Mouse (Mus musculus) limb, embryonic 14.5 days (tissue): ENCODE results near the gene Agbl1. TPM values are rescaled to one million over a fixed set of nuclear protein-coding genes. Genes with fewer than 3 reads are reported as not detected.

Experiments
- ATAC-seq: fragments of 200-750 bp; cut with Nextera tagmentation; 2 replicates; pipeline ENCODE4 v1.8.0; 2017; ENCODE audit warnings: low read depth, moderate number of reproducible peaks, moderate TSS enrichment; ENCODE audit not compliant: low FRiP score
- DNase-seq: peaks from one replicate; pipeline ENCODE4 v3.0.0-alpha.2; 2015; ENCODE audit warnings: low spot score
- H3K27ac ChIP-seq: fragments of 300-500 bp; sonication (generic); replicated peaks from 2 replicates; pipeline ENCODE4 v1.5.1; 2014; ENCODE audit warnings: low read depth, mild to moderate bottlenecking, low read length, moderate library complexity, mixed read lengths
- H3K27me3 ChIP-seq: fragments of 300-500 bp; sonication (generic); 2 replicates; pipeline ENCODE4 v1.6.1; 2014; ENCODE audit warnings: low read length, mixed read lengths; ENCODE audit not compliant: control insufficient read depth, insufficient read depth
- H3K36me3 ChIP-seq: fragments of 300-500 bp; sonication (generic); 2 replicates; pipeline ENCODE4 v1.6.1; 2014; ENCODE audit warnings: mild to moderate bottlenecking, low read length, moderate library complexity, mixed read lengths; ENCODE audit not compliant: control insufficient read depth, insufficient read depth
- H3K4me1 ChIP-seq: fragments of 300-500 bp; sonication (generic); 2 replicates; pipeline ENCODE4 v1.6.1; 2014; ENCODE audit warnings: antibody characterized with exemption, low read length, mixed read lengths; ENCODE audit not compliant: control insufficient read depth, insufficient read depth
- H3K4me2 ChIP-seq: fragments of 300-500 bp; sonication (generic); replicated peaks from 2 replicates; pipeline ENCODE4 v1.6.1; 2014; ENCODE audit warnings: low read depth, mild to moderate bottlenecking, low read length, moderate library complexity; ENCODE audit not compliant: severe bottlenecking
- H3K4me3 ChIP-seq: fragments of 300-500 bp; sonication (generic); replicated peaks from 2 replicates; pipeline ENCODE4 v1.5.1; 2014; ENCODE audit warnings: low read length
- H3K9ac ChIP-seq: fragments of 300-500 bp; sonication (generic); 2 replicates; pipeline ENCODE4 v1.6.1; 2014; ENCODE audit warnings: mild to moderate bottlenecking, low read depth, low read length, moderate library complexity; ENCODE audit not compliant: severe bottlenecking
- H3K9me3 ChIP-seq: fragments of 300-500 bp; sonication (generic); 2 replicates; pipeline ENCODE4 v1.6.1; 2016; ENCODE audit warnings: low read length; ENCODE audit not compliant: control insufficient read depth
- POLR2A ChIP-seq: fragments of 200-500 bp; IDR thresholded peaks from 2 replicates; pipeline ENCODE4 v1.8.0; 2012; ENCODE audit warnings: inconsistent platforms, mild to moderate bottlenecking, moderate library complexity, borderline replicate concordance; ENCODE audit not compliant: insufficient read depth, insufficient read length; ENCODE audit errors: extremely low read depth
- WGBS: fragments of 180-500 bp; shearing (Covaris S2); extraction: QIAGEN DNeasy Blood & Tissue Kit; methylation state at CpG from one replicate; pipeline ENCODE4 v1.1.7; 2014; 5-methylcytosine and 5-hydroxymethylcytosine counted together
- polyA plus RNA-seq, 2 experiments: library from polyadenylated mRNA; depleted of rRNA in 1 of 2; stranded (reverse) in 1 of 2; unstranded in 1 of 2; fragments of >200 nt; fragmentation: Nextera tagmentation in 1 of 2; extraction: Ambion mirVana in 1 of 2; gene quantifications; 2 replicates each; pipeline versions ENCODE4 v1.2.1 to v1.2.3; 2012 to 2014

The Agbl1 gene
- polyA plus RNA-seq, 2 experiments = 0.14 to 0.15 TPM

DNA sequence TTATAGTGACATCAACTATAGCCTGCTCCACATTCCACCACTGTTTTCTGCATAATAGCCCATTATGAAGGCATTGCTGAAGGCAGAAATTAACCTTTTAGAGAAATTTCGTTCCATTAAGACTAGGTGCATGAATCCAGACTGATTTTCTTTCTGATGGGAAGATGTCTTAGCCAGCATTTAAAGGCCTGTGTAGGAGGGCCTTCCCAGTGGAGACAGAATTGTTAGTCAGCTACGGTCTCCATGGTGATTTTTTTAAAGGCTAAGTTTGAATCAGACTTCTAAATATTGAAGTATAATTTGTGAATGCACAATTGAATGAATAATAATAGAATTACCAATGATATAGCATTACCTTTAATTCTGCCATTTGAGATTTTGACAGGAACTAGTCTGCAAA, 920.2 kb downstream of the Agbl1 start:
- DNase-seq = no peak
- Histone ChIP-seq H3K4me3 (no peak overlapping the region), H3K9ac (no peak overlapping the region), H3K27ac (no peak overlapping the region), H3K4me2 (no peak overlapping the region), H3K9me3 (no peaks in the 10 kb centered on the region), H3K4me1 (no peaks in the 10 kb centered on the region), H3K36me3 (no peaks in the 10 kb centered on the region), H3K27me3 (no peaks in the 10 kb centered on the region)
- no peak for TF ChIP-seq POLR2A
- no peak for ATAC-seq
- 70% methylated on average over 2 of the region's 2 CpGs for WGBS

DNA sequence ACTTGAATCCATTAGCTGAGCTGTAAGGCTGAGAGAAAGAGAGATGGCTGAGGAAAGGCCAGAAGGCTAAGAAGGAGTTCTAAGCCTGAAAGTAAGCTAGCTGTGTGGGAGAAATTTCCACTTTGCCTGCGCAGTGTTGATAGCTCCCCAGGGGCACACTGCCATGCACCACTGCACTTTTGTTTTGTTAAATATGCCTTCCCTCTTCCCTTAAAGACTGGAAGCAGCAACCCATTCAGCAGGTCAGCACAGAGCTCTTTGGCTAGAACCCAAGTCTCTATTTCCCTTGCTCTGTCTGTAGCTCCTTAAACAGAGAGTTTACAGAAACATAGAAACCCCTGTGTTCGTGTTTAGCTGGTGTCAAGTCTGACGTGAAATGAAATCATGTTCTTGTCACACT, 922.7 kb downstream of the Agbl1 start:
- H3K27ac ChIP-seq = no peak overlapping the region
- 37% methylated on average over 3 of the region's 3 CpGs for WGBS
- H3K4me3 ChIP-seq = no peak overlapping the region
- ATAC-seq (no peak), DNase-seq (peak; percentile 23)
- no peak overlapping the region for H3K9ac ChIP-seq
- no peak for TF ChIP-seq POLR2A
- no peaks in the 10 kb centered on the region for H3K36me3 ChIP-seq
- no peaks in the 10 kb centered on the region for H3K4me1 ChIP-seq
- no peaks in the 10 kb centered on the region for H3K9me3 ChIP-seq
- H3K4me2 ChIP-seq = no peak overlapping the region
- no peaks in the 10 kb centered on the region for H3K27me3 ChIP-seq

DNA sequence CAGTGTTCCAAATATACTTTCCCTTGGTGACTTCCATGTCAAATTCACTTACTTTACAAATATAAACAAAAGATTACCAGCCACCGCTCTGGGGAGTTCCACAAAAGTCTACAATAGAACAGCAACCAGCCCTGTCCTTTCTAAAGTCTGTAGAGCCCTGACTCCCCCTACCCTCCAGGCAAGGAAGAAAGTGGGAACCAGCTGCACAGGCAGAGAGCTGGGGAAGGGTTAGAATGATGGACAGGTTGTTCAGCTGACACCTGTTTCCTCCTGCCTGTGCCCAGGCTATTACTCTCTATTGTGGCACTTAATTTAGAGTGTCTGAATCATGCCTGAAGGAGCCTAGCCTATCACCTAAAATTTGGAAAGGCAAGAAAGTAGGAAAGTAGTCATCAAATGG, 923.2 kb downstream of the Agbl1 start:
- no peaks in the 10 kb centered on the region for H3K36me3 ChIP-seq
- H3K9me3 ChIP-seq = no peaks in the 10 kb centered on the region
- WGBS = 61% methylated on average over 1 of the region's 1 CpGs
- no peak overlapping the region for H3K9ac ChIP-seq
- DNase-seq (no peak), ATAC-seq (no peak)
- no peak overlapping the region for H3K4me2 ChIP-seq
- TF ChIP-seq POLR2A = no peak
- no peak overlapping the region for H3K27ac ChIP-seq
- no peak overlapping the region for H3K4me3 ChIP-seq
- no peaks in the 10 kb centered on the region for H3K4me1 ChIP-seq
- H3K27me3 ChIP-seq = no peaks in the 10 kb centered on the region

DNA sequence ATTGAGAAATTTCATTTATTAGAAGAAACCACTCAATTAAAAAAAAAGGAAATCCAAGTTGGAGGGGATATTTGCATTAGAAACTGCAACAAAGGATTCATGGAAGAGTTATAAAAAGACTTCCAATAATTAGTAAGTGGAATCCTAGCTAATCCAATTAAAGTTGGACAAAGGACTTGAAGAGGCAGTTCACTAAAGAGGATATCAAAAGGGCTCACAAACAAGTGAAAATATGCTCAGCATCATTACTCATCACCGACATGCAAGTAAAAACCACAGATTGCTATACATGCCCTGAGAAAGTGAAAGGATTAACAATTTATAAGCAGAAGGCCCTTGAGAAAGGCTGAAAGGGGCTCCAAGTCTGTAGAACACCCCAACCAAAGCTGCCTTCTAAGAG, 935.2 kb downstream of the Agbl1 start:
- TF ChIP-seq POLR2A = no peak
- H3K4me1 ChIP-seq = no peaks in the 10 kb centered on the region
- no peak for ATAC-seq

More for the DNA sequence above, 935.2 kb downstream of the Agbl1 start:
- Histone ChIP-seq H3K27me3 (no peaks in the 10 kb centered on the region), H3K9me3 (no peaks in the 10 kb centered on the region), H3K4me2 (no peak overlapping the region), H3K4me3 (no peak overlapping the region), H3K9ac (no peak overlapping the region), H3K27ac (no peak overlapping the region), H3K36me3 (no peaks in the 10 kb centered on the region)
- DNase-seq = no peak
- WGBS = 91% methylated on average over 1 of the region's 1 CpGs
